Mouse (Mus musculus): ENCODE results near the gene Lingo1.

DNA sequence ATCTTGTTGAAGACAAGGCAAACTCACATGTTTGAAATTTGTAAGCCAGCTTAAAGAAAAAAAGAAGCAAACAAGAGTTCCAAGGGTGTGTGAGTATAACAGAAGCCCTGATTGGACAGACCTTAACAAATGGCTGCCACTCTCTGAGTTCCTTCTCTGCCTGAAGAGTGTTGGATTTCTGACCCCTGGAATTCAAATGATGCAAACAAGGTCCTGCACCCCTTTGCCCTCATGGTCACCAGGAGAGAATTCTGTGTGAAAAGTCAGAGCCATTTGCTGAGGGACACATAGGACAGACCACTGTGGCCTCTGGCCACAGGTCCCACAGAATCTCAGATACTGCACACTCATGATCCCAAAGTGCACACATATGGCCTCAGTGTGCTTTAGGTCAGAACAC is 45.6 kb upstream of the Lingo1 start:
- TF ChIP-seq CTCF (IDR thresholded peaks at IDR 0.05; ENCODE audit: low read depth, low read length) (no peak), POLR2A (IDR thresholded peaks at IDR 0.05; ENCODE audit: borderline replicate concordance, low read depth, low read length) (no peak)

Data from bone marrow macrophage, adult 2 months (primary cell).